Mouse (Mus musculus): ENCODE results near the gene Haus7.
A peak's percentile ranks its signal among the peaks of the same experiment; 100 is the strongest.

Haus7 gene

DNA sequence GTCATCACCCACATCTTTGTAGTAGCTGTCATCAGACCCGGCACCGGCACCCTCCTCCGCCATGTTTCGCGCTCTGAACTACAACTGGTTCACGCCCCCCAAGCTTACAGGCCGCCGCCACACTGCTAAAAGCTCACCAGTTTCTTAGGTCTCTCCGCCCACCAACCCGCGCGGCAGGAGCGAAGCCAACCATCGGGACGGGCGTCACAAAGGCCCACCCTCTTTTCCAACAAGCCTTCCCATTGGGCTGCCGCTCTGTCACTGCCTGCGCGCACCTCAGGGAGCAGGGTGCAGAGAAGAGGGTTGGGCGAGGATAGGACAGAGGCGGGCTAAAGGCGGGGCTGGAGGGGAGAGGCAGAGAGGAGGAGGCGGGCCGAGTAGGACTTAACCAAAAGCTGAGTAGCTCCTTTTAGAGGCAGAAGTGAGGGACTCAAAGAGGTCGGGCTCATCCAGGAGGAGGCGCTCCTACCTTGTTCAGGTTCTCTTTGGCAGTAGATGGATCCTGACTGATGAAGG, at the start of gene Haus7:
Gene Haus7, minus strand, starts transcription at position 168 of the 516 bp plus-strand sequence.
- peak; percentile 89 to 94 for DNase-seq (ENCODE audit: low spot score in 2 of 2)

DNA sequence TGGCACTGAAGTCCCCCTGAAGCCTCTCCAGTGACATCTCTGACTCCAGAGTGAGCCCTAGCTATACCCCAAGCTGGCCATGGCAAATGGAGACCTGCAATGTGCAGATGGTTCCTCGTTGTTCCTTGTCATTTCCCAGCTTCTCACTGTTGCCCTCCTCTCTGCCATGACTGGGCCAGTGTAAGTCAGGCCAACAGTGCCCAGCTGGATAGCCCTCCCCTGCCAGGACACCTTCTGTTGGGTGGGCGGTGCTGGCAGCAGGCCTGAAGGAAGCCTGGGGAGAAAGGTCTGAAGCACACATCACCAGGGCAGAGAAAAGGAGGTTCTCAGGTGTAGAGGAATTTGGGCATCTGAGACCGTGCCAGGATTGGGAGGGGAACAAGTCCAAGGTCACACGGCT, 47.7 kb upstream of the Haus7 start:
- no peak for DNase-seq (ENCODE audit: low spot score in 2 of 2)

GRCm38 (mm10) chrX:73505130-73505735, 46.4 kb upstream of the Haus7 start:
- DNase-seq (ENCODE audit: low spot score in 2 of 2) = no peak

- DNase-seq (ENCODE audit: low spot score in 2 of 2) = no peak
Observed at GRCm38 (mm10) chrX:73496746-73497145, 37.9 kb upstream of the Haus7 start.

GRCm38 (mm10) chrX:73493567-73493966, 34.7 kb upstream of the Haus7 start:
- DNase-seq (ENCODE audit: low spot score in 2 of 2) = peak in 1 of 2 experiments; percentile 78

DNA sequence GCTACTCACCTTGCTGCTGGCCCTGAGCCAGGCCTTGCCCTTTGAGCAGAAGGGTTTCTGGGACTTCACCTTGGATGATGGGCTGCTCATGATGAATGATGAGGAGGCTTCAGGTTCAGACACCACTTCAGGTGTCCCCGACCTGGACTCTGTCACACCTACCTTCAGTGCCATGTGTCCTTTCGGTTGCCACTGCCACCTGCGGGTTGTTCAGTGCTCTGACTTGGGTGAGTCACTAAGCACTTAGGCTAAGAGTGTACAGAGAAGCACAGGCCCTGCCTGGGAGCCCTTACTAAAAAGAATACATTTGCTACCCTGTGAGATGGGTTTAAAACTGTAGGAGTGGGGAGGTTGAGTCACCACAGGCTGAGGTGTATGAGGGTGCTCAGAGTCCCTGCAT, 32.0 kb upstream of the Haus7 start:
- no peak for DNase-seq (ENCODE audit: low spot score in 2 of 2)

DNA sequence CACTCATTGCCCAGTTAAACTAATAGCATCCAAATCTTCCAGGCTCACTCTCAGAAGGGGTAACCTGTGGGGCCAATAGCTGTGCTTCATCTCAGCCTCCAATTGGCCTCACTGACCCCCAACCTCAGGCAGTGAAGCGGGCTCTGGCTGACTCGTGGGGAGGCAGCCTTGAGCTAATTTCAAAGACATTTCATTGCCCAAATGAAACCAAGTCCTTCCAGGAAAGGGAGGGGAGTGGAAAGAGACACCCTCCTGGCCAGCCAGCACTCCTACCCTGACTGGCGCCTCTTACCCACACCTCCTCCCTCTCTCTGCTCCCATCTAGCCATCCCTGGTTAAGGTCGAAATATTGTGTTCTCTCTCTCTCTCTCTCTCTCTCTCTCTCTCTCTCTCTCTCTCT, 31.3 kb upstream of the Haus7 start:
- DNase-seq (ENCODE audit: low spot score in 2 of 2) = no peak

DNA sequence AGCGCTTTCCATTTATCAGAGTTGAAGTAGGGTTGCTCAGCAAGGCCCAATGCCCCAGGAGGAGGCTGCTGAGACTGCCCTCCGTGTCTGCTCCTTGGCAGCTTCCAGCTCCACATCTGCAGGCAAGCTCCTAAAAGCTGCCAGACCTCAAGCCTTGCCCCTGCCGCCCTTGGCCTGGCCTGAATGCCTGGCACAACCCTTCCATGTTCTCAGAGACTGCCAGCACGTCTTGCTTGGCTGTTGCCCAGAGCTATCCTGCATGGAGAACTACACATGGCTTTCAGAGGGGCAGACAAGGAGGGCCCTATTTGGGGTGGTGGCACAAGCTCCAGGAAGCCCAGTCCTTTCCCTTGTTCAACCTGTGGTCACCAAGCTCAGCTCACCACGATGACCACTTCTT, 28.1 kb upstream of the Haus7 start:
- no peak for DNase-seq (ENCODE audit: low spot score in 2 of 2)

DNA sequence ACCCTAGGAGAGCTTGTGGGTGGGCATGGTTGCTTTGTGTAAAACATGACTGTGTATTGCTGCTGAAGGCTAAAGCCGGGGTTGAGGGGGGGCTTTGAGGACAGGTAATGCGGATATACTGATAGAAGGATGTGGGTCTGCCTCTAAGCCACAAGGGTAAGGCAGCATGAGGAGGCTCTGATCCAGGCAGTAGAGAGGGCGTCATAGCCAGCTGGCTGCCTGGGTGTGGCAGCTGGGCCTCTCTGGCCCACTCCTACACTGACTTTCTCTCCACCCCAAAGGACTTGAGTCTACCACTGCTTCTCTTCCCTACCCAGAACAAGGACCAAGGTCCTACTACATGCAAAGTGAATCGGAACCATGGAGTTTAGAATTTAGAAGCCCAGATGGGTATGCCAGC, 26.0 kb upstream of the Haus7 start:
- no peak for DNase-seq (ENCODE audit: low spot score in 2 of 2)

GRCm38 (mm10) chrX:73484076-73484475, 25.2 kb upstream of the Haus7 start:
- no peak for DNase-seq (ENCODE audit: low spot score in 2 of 2)

DNA sequence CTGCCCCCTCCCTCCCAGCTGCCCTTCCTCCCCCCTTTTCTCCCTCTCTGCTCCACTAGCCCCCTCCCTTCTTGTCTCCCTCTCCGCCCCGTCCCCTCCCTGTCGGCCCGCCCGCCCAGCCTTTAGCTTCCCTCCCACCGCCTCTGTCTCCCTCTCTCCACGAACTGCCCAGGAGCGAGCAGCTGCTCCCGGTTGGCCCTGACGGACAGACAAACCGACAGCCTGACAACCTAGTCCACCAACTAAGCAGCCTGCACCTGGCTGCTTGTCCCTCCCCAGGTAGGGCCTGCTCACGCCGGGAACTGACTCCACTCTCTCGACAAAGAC, 24.6 kb upstream of the Haus7 start, which contains the start of gene Bgn:
Gene Bgn, plus strand, starts transcription at position 119 of the 327 bp plus-strand sequence.
- DNase-seq (ENCODE audit: low spot score in 2 of 2) = no peak

DNA sequence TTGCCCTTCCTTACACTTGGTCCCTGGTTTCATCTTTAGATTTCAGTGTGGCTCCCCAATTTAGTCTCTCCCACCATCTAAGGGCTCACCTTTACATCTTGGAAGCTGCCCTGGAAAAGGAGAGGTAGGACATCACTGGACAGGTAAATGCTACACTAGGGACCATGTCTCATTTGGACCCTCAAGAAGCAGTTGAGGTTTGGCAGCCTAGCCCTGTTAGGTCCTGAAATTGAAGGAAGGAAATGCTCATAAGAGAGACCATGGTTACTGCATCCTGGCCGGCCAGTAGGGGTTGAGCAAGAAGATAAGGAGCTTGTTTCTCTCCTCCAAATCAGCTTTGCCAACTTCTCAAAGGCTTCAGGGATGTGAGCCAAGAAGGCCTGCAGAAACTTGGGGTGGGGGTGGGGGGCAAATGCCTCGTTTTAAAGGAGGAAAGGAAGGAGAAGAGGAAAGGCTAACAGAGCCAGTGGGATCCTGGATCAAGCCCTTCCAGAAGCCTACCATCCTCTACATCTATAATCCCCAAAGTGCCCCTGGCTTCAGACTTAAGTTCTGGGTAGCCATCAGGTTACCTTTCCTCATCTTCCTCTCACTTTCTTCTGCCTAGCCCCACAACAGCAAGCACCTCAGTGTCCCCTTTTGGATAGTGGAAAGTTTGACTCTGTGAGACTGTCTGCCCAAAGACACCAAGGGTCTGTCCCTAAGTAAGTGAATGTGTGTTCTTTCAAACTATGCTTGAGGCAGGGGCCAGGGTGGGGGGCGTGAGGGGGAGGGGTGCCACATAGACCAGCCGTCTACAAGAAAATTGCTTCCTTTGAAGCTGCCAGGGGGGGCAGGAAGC, 24.0 kb upstream of the Haus7 start:
- DNase-seq (ENCODE audit: low spot score in 2 of 2) = no peak

DNA sequence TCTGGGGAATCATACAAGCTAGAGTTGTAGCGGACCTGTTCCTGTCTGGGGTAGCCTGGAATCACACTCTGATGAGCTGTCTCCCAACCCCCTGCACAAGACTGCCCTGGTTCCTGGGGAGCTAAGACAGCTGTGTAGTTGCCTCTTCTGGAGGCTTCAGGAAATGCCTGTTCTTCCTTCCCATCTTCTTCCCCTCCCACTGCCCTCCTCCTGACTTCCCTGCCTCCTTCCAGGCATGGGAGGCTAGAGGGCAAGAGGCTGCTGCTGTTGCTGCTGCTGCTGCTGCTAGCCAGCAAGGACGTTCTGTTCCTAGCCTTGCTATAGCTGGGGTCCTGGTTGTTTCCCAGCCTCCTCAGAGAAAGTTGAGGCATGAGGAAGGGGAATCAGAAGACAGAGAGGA, 21.5 kb upstream of the Haus7 start:
- DNase-seq (ENCODE audit: low spot score in 2 of 2) = no peak

DNA sequence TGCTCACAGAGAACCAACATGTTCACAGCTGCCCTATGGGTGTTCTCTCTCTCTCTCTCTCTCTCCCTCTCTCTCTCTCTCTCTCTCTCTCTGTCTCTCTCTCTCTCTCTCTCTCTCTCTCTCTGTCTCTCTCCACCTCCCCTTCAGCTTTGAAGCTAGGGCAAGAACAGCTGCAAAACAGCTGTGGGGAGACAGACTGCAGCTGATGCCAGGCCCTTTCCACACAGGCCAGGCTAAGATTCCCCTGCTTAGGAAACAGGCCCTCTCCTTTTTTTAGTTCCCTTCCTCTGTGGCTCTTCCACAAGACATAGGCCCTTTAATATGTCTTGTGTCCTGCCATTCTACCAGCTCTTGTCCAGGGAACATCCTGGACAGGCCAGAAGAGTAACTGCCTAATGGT, 20.8 kb upstream of the Haus7 start:
- no peak for DNase-seq (ENCODE audit: low spot score in 2 of 2)

GRCm38 (mm10) chrX:73477500-73477899, 18.7 kb upstream of the Haus7 start:
- DNase-seq (ENCODE audit: low spot score in 2 of 2) = no peak

DNA sequence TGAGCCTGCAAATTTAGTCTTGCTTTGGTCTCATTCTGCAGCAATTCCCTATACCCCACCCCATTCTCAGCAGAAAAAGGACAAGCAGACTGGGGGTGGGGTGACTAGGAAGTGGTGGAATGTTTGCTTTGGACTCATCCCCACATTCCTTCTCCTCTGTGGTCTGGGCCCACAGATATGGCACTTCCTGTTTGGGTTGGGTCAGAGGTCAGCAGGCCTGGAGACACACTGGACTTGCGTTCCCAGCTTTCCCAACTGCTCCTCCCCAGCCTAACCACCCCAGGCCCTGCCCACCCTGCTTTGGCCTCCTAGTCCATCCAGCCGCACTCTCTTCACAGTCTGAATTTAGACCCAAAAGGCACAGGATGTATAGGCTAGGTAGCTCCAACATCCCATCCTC, 17.8 kb upstream of the Haus7 start:
- no peak for DNase-seq (ENCODE audit: low spot score in 2 of 2)

GRCm38 (mm10) chrX:73475658-73476256, 16.9 kb upstream of the Haus7 start:
- no peak for DNase-seq (ENCODE audit: low spot score in 2 of 2)

- DNase-seq (ENCODE audit: low spot score in 2 of 2) = no peak
Observed at GRCm38 (mm10) chrX:73474340-73475165, 15.7 kb upstream of the Haus7 start.

GRCm38 (mm10) chrX:73471764-73472163, 12.9 kb upstream of the Haus7 start:
- DNase-seq (ENCODE audit: low spot score in 2 of 2) = no peak

- DNase-seq (ENCODE audit: low spot score in 2 of 2) = no peak
Observed at GRCm38 (mm10) chrX:73468752-73469151, 9.9 kb upstream of the Haus7 start.

DNA sequence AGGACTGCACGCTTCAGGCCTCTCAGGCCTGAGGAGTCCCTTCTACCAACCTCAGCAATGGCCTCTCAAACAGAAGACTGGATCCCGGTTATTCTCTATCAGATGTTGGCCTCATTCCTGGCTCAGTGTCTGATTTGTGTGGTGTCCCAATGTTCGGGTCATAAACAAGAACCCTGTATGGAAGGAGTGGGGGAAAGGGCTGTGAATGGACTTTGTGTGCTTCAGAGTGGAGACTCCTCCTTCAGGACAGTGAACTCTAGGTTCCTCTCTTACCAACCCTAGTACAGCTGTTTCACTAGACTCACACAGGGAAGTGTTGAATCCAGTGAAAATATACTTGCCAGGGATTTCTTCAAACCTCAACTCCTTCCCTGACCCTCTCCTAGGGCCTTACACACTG, 9.5 kb upstream of the Haus7 start:
- no peak for DNase-seq (ENCODE audit: low spot score in 2 of 2)

All from left cerebral cortex, adult 9 months (tissue).